Mouse (Mus musculus) cerebellum, adult 9-10 months (tissue): Measurements from ENCODE around the gene Endov.

Experiments
- DNase-seq: peaks from one replicate; pipeline ENCODE4 v3.0.0; 2022

Gene Endov

DNA sequence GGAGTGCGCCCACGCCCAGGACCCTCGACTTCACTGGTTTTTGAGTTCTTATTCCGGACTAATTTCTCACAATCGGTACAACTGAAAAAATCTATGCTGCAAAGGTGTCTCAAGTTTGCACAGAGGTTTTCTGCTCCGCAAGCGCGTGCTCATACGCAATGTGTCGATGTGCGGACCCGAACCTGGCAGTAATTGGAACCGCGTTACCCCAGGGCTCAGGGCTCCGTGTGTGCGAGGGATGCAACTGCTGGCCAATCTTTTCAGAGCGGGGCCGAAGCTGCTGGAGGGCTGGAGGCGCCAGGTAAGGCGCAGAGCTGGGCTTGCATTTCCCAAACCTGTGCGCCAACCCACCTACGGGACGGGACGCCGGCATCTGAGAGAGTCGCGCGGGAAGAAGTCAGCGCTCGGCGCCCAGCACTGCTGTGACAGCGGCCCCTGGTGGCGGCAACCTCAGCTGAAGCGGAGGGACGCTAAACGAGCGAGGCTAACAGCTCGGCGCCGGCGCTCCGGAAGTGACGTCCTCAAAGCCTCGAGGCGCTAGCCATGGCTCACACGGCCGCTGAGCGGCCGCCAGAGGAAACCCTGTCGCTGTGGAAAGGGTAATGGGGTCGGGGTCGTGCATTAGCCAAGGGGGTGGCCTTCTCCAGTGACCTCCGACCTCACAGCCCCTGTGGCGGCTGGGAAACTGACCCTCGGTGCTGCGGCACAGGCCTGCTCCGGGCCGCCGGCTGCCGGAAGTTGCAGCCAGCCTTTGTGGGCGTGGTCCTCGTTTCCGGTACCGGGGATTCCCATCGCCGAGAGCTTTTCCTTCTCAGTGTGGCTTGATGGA lies at the start of gene Endov:
Gene Endov, plus strand, starts transcription at position 487 of the 829 bp plus-strand sequence.
- peak; percentile 97 for DNase-seq

DNA sequence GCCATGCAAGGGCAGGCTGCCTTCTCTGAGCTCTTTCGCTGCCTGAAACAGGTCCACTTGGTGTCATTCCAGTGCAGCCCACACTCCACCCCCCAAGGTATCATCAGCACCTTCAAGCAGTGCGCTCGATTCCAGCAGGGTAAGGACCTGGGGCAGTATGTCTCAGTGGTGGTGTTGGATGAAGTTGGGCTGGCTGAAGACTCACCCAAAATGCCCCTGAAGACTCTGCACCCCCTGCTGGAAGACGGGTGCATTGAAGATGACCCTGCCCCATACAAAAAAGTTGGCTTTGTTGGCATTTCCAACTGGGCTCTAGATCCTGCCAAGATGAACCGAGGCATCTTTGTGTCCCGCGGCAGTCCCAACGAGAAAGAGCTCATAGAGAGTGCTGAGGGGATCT lies 48.9 kb upstream of the Endov start:
- no peak for DNase-seq

DNA sequence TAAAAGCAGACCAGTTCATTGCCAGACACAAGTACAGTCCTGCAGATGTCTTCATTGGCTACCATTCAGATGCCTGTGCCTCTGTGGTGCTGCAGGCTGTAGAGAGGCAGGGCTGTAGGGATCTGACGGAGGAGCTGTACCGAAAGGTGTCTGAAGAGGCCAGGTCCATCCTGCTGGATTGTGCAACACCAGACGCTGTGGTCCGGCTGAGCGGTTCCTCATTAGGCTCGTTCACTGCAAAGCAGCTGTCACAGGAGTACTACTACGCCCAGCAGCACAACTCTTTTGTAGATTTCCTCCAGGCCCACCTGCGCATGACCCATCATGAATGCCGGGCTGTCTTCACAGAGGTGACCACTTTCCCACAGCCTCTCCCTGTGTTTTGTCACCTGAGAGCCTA lies 47.7 kb upstream of the Endov start:
- DNase-seq = no peak

DNA sequence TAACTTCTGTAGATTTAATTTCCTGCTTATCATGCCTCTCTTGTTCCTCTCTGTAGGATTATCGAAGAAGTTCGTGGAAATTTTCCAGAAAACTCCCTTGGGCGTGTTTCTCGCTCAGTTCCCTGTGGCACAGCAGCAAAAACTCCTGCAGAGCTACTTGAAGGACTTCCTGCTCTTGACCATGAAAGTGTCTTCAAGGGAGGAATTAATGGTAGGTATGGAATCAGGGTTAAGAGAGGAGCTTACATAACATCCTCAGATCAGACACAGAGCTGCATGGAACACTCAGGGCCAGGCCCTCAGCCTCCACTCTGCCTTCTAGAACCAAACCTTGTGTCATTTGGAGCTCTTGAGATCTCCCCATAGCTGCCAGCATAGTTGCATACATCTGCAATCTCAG lies 35.0 kb upstream of the Endov start:
- DNase-seq = no peak

DNA sequence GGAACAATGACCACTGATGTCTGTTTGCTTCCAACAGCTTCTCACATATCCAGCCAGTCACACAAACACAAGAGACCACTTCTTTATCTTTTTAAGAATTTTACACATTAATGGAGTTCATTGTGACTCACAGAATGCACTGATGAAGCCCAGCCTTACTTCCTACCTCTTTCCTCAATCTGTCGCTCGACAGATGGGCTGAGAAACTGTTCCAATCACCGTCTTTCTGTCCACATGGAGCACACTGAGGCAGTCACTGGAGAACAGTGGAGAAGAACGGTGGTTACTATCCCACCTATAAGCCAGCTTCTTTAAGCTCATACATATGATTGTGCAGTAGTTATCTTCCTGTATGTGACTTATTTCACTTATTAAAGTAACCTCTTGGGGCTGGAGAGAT lies 13.3 kb upstream of the Endov start:
- no peak for DNase-seq

DNA sequence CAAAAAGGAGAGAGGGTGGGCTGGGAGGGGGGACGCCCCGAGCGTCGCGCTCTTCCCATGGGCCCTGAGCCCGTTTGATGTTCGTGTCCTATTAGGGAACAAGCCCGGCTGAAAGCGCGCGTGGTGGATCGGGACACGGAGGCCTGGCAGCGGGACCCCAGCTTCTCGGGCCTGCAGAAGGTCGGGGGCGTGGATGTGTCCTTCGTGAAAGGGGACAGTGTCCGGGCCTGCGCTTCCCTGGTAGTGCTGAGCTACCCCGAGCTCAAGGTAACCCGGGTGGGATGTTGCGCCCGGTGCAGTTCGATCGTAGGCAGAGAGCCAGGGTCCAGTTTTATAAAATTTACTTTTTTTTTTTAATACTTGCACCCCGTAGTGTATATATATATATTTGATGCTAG lies 542 bp downstream of the Endov start:
- no peak for DNase-seq

DNA sequence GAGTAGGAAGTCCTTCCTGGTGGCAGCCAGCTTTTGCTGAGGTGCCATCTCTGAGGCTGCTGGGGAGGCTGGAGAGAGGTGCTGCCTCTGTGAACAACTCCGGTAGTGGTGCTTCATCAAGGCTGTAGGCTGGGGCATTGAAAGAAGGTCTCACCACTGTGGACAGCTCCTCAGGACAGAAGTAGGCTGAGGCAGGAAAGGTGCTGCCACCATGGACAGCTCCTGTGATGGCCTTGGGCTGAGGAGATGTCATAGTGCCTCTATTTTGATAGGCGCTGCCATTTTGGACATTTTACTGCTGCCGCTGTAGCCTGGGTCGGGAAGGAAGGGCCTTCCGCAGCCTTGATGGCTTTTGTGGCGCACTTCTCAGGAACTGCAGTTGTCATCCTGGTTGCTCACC lies 1.7 kb downstream of the Endov start:
- DNase-seq = no peak

DNA sequence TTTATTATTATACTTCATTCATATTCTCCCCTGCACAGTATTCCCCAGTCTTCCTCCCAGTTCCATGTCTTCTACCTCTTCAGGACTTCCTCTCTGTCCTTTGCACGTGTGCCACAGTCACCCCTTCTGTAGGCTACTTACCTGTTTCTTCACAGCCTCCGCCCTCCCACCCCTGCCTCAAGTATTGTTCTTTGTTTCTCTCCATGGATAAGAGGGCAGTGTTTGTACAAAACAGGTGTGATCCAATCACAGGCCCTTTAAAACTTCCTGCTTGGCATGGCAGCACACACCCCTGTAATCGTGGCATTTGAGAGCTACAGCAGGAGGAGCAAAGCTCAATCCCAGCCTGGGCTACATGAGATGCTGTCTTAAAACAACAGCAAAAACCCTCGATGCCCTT lies 2.4 kb downstream of the Endov start:
- DNase-seq = no peak

DNA sequence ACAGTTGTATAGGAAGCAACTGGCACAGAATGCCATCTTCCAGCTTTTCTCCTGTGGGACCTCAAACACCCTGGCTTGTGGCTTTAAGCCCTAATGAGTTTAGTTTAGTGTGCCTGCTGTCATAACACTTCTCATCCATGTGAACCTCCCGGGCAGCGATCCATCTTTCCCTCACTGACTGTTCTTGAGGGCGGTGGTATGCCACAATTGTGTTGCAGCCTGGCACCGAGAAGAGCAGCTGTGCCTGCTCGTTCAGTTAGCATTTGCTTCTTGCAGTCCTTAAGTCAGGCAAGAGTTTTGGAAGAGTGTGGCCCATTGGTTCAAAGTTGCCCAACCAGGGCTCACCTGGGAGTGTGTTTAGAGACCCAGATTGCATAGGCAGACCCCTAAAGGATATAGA lies 5.0 kb downstream of the Endov start:
- DNase-seq = no peak

DNA sequence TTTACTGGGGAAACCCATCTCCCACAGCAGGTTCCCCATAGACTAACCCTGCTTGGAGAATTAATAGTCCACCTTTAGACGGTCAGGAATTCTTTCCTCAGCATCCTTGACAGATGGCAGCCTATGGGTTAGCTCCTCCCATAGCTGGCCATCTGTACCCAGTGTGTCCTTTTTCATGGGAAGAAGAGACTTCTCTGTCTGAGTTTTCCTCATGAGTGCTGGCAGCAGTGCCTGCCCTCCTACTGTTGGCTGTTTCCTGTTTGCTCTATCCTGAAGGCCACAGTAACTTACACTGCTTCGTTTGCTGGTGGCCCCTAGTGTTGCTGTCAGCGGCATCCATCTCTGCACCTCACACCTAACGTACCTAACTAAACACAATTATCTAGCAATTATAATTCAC lies 6.3 kb downstream of the Endov start:
- DNase-seq = peak; percentile 68

DNA sequence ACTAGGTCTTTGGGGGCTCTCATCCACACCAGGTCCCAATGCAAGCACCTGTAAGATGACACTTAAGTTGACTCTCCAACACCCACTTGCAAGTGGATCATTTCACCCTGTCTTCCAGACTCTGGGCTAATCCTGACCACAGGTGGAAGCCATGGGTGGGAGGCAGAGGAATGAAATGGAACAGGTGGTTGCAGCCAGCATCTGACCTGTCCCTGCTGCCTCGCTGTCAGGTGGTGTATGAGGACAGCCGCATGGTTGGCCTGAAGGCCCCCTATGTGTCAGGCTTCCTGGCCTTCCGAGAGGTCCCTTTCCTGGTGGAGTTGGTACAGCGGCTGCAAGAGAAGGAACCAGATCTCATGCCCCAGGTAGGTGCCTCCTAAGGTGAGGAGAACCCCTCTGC lies 8.2 kb downstream of the Endov start:
- no peak for DNase-seq

DNA sequence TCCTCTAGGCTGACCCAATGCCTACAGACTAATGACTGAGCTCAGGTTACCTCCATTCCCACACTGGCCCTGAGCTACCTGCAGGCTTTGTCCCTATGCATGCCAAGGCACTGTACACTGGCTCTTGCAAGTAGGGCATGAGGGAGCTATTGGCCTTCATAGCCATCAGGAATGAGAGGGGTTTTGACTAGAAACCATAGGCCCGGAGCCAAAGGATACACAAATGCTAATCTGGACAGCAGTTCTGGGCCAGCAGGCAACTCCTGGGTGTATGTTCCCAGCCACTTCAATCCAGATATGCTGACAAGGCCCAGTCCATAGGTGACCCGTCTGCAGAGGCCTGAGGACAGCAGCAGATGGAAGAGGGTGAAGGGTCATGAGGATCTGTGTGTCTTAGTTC lies 8.9 kb downstream of the Endov start:
- peak; percentile 23 for DNase-seq

DNA sequence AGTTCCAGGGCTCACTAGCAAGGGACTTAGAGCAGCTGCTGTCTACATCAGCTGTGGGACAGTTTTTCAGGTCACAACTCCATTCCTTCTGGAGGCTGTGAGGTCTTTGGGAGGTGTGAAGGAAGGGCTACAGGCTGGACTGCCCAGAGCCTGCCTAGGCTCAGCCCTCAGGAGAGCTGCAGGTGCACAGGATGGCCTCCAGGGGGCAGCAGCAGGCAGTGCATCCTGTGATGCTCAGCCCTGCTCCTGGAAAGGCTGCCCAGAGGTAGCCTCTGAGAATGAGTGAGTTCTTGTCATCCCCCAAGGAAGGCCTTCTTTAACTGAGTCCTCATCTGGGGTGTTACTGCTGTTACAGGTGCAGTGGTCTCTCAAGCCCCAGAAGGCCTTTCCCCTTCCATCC lies 12.5 kb downstream of the Endov start:
- peak; percentile 89 for DNase-seq

DNA sequence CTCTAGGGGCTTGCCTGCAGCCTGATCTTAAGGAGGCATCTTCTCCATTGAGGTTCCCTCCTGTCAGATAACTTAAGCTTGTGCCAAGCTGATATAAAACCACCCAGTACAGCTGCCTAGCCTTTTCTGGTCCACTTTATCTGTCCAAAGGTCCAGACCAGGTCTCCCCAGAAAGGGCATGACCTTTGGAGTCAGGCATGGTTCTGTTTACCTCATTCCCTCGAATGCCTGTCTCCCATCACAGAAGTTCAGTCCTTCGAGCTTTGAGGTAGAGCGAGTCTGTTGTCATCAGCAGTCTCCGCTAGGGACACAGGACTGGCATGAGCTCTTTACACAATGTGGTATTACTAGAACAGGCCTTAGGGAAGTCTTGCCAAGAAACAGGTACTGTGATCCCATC lies 15.2 kb downstream of the Endov start:
- DNase-seq = no peak

DNA sequence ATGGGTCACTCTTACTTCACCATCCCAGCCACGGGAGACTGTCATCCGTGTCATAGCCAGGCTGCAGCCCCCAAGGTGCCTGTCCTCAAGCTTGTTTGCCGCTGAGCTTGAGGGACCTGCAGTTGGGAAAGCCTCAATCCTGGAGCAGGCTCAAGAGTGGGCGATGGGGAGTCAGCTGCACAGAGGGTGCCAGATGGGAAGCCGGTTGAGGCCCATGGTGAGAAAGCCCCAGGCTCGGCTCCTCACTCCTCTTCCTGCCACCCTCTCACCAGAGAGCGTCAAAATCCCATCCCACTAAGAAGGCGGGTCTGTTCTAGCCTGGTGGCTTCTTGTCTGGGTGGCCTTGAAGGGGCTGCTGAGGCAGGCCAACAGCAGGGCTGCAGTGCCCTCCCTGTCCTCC lies 16.6 kb downstream of the Endov start:
- DNase-seq = no peak

DNA sequence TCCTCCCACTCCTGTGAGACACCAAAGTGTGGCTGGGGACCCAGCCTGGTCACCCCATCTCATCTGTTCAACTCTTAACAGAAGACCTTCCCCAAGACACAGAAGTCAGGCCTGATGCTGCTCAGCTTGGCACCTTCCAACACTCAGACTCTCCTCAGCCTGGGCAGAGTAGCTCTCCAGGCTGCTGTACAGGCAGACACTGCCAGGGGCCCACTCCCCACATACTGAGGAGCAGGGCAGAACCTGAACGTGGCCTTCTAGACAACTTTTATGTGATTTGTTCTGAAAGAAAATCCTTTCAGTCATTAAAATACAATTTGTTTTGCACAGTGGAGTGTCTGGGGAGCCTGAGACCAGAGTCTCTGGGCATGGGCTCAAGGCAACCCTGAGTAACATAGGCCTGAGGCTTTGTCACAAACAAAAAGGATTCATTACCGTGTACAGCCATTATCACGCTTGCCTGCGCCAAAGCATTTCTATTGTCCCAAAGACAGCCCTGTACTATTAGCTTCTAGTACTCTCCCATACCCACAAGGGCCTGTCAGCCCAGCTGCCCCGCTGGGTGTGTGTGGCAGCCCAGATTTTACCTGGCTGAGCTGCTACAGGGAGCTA lies 18.1 kb downstream of the Endov start:
- no peak for DNase-seq

DNA sequence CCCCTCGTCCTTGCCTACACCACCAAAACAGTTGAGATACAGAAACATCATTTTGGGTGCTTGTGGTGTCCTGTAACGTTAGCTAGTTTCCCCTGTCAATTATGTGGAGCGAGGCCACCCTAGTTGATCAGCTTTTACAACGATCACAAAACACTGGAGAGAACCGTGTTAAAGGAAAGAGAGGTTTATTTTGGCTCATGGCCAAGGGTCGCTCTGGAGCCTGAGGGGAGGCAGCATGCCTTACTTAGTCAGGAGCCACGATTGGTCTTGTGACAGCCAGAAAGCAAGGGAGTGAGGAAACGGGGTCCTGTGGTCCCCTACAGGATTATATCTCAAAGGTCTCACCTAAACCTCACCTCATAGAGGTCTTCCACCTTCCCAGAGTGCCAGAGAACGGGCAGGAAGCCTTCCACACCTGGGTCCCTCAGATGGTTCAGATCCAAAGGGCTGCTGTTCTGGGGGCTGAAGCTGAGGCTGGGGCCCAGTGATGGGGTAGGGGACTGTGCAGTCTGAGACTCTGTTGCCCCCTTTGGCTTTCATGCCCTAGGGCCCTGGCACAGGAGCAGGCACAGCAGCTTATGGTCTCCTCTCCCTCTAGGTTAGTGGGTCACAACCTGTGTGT lies 22.0 kb downstream of the Endov start:
- no peak for DNase-seq

DNA sequence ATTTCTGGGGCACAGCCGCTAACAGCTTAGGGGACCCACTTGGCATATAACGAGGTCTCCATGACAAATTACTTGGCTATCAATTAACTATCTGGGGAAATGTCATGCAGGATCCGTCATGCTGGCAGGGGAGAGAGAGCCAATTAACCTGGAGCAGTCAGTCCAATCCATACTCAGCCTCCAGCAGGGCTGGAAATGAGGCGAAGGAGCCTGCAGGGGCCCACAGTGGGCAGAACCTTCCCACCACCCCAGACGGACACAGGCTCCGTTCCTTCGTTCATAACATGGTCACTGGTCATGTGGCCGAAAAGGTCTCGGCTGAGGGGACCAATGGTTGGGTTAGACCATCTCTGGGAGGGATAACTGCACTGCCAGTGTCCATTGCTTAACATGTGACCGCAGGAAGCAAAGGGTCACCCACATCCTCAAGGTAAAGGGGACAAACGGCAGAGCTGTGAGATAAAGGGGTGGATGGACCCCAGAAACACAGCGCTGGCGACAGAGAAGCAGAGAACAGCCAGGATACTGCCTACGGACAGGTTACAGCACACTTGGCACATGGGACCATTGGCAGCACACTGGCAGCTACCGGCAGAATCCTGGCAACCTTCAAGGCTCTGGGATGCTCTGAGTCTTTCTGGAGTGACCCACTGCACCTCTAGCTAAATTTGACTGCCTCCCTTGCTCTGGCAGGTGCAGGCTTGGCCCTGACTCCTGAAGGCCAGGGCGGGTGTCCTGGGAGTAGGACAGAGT lies 23.1 kb downstream of the Endov start:
- peak; percentile 92 for DNase-seq

DNA sequence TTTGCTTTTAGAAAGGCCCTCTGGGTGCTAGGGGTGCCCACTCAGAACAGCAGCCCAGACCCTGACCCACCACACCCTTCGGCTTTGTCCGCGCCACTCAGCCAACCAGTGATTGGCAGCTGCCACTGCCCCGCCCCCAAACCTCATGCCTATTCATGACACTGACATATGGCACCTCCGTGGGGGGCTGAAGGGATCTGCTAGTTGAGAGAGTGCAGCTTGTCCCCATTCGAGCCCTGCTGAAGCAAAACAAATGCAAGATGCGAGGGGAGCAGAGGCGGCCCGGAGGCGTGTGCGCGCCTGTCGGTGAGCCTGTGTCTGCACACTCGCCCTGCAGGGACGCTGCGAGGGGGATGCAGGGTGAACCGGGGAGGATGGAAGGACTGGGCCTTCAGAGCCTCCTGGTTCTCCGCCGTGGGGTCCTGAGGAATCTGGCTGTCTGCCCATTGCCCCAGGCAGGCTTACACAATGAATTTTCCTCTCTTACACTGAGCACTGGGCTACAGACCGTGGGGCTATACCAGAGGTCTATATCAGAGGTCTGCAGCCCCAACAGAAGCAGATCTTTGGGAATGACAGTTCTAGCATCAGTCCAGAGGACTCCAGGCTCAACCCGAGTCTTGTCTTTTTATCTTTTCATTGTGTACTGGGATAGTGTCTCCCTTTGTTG lies 24.0 kb downstream of the Endov start:
- DNase-seq = peak; percentile 99

DNA sequence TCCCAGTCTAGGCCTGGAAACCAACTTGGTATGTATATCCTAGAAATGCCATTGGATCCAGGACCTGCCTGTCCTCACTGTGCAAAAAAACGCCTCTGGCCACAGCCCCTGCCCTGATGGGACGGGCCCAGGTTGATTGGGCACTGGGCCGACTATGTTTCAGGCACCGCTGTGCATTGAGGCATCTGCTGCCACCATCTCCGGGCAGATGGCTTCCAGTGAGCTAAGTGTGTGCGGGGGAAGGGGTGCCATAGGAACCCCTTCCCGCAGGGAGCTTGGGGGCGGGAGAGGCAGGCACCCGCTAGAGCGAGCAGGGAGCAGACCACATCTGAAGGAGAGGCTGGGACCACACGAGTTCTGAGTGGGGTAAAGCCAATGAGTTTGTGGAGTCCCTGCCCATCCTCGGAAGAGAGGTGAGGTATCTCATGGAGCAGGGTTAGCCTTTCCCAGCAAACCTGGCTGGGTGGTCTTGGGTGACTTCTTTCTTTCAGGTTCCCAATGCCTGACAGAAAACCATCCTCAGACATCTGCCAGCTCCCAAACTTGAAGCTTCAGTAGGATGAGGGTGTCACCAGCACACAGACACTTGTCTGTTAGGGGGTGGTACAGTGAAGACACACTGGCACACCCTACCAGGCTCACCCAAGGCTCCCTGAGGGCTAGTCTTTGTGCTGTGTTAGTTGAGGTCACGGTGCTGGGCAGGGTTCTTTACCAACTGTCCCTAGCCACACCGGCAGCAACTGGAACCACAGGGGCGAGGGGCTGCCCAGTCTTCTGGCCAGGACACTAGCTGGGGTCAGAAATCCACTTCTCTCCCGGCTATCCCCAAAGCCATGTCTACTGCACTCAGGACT lies 24.9 kb downstream of the Endov start:
- no peak for DNase-seq

DNA sequence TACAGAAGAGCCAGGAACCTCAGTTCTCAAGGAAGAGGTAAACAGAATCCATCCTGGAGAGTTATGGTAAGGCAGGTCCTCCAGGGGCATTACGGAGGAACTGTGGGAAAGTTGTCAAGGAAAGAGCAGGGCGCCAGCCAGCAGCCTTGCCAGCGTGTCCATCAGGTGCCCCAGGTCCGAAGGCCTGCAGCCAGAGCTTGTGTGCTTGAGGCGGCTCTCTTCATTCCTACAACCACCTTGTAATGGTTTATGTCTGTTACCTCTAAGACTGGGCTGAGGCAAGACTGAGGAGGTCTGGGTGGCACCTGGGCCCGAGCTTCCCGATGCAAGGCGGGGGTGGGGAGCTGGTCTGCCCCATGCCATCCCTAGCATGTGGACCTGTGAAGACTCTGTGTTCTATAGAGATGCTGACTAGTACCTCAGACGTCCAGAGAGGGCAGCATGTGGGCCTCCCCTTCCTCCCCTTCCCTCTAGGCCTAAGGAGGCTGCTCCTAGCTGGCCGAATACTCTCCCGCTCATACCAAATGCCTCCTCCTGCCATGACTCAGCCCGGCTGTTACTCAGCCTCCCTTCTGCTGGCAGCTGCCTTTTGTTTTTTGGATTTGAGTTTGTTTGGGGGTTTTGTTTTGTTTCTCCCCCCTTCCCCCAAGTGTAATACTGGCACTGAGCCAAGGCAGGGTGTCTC lies 25.7 kb downstream of the Endov start:
- DNase-seq = peak; percentile 73
